Mouse (Mus musculus) G1E (cell line): ENCODE measurements around the gene Herpud2. TPM values are rescaled to one million over a fixed set of nuclear protein-coding genes. Genes with fewer than 3 reads are reported as not detected.

Experiments
- ATAC-seq: 2 replicates; pipeline ENCODE4 v1.8.0; 2016; ENCODE audit warnings: mild to moderate bottlenecking; ENCODE audit not compliant: insufficient number of reproducible peaks, poor library complexity, low FRiP score, severe bottlenecking; ENCODE audit errors: extremely low read depth
- DNase-seq: peaks from one replicate; pipeline ENCODE4 v3.0.0; 2012; ENCODE audit warnings: low spot score
- H3K27me3 ChIP-seq: 2 replicates; pipeline ENCODE4 v1.6.1; 2012; ENCODE audit warnings: mild to moderate bottlenecking, low read length, inconsistent platforms; ENCODE audit not compliant: insufficient read depth
- H3K36me3 ChIP-seq: replicated peaks from 2 replicates; pipeline ENCODE3; 2012; ENCODE audit warnings: mild to moderate bottlenecking, inconsistent platforms
- H3K4me1 ChIP-seq: 2 replicates; pipeline ENCODE4 v1.6.1; 2012; ENCODE audit warnings: low read depth, low read length, inconsistent platforms, mixed read lengths; ENCODE audit not compliant: insufficient read depth
- H3K4me3 ChIP-seq: 2 replicates; pipeline ENCODE4 v1.5.1; 2012; ENCODE audit warnings: low read depth, mild to moderate bottlenecking, inconsistent platforms, low read length, moderate library complexity, mixed read lengths
- H3K9me3 ChIP-seq: replicated peaks from 2 replicates; pipeline ENCODE4 v1.6.1; 2012; ENCODE audit warnings: inconsistent platforms
- CTCF ChIP-seq: IDR thresholded peaks from 2 replicates; pipeline ENCODE4 v1.5.1; 2012; ENCODE audit warnings: low read depth, low read length, inconsistent platforms, mixed read lengths
- GATA1 ChIP-seq: IDR thresholded peaks from 2 replicates; pipeline ENCODE4 v1.6.1; 2012; ENCODE audit warnings: borderline replicate concordance, low read length, inconsistent platforms, mixed read lengths
- GATA2 ChIP-seq: IDR thresholded peaks from 2 replicates; pipeline ENCODE4 v1.6.1; 2012; ENCODE audit warnings: low read depth, low read length, inconsistent platforms, borderline replicate concordance
- POLR2AphosphoS5 ChIP-seq: IDR thresholded peaks from 2 replicates; pipeline ENCODE4 v1.6.1; 2012; ENCODE audit warnings: low read depth, low read length, inconsistent platforms; ENCODE audit not compliant: insufficient replicate concordance
- TAL1 ChIP-seq: conservative IDR thresholded peaks from 2 replicates; pipeline ENCODE4 v1.6.1; 2012; ENCODE audit warnings: low read depth, low read length, inconsistent platforms, mixed read lengths
- polyA plus RNA-seq: library from polyadenylated mRNA; stranded (reverse); fragments of >175 nt; gene quantifications from 2 replicates; pipeline ENCODE4 v1.2.3, GENCODE M21; 2012
- total RNA-seq, 2 experiments: library from RNA; stranded (forward) in 1 of 2; stranded (reverse) in 1 of 2; fragments of 200-1000 nt in 1 of 2; fragments of >200 nt in 1 of 2; fragmentation: Nextera tagmentation in 1 of 2; gene quantifications; 2 replicates each; pipeline ENCODE4 v1.2.3; 2014 to 2017

Herpud2 gene
- total and polyA plus RNA-seq, 3 experiments = 13.7 to 35.3 (median 15.6) TPM

DNA sequence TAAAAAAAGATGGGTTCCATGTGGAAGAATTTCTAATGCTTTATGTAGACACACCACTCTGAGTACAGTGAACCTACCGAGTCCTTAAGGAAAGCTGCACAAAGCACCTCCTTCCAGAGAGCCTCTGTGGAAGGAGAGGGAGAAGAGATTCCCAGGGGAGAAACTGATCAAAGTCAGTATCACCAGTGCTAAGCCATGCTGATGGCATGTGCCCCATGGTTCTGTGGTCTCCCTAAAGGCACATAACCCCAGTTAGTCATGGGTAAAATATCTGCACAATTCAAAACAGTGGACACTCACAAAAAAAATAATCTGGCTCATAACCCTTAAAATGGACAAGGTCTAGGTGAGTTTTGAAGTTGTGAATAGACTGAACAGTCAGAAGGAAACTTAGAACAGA is 48.7 kb downstream of the Herpud2 start:
- TF ChIP-seq POLR2AphosphoS5 (no peak), GATA2 (no peak), GATA1 (no peak), CTCF (no peak), TAL1 (no peak)
- Histone ChIP-seq H3K36me3 (peaks cover 32% of the 10 kb centered on the region), H3K9me3 (no peaks in the 10 kb centered on the region), H3K4me1 (no peaks in the 10 kb centered on the region), H3K4me3 (no peak overlapping the region), H3K27me3 (0 out of 2 replicates have a peak, but pooled peaks cover 1% of the 10 kb centered on the region)
- ATAC-seq (no peak), DNase-seq (no peak)

DNA sequence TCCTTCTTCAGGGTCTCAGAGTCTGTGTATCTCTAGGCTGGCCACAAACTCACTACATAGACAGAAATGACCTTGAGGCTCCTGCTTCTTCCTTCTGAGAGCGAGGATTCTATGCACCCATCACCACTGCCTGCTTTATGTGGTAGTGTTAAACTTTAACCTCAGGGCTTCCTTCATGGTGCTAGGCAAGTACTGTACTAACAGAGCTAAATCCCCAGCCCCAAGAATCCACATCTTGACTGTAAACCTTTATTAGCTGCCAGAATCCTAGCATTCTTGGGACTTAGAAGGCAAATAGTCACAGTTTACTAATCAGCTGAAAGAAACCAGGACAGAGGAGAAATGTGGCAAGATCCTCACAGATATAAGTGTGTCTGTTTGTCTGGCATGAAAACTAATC is 60.8 kb downstream of the Herpud2 start:
- no peaks in the 10 kb centered on the region for H3K36me3 ChIP-seq
- H3K4me1 ChIP-seq = no peaks in the 10 kb centered on the region
- TF ChIP-seq CTCF = no peak
- TF ChIP-seq GATA2 = no peak
- no peak for TF ChIP-seq POLR2AphosphoS5
- TF ChIP-seq GATA1 = no peak
- TF ChIP-seq TAL1 = no peak
- no peak for DNase-seq
- peaks cover 9% of the 10 kb centered on the region for H3K27me3 ChIP-seq
- H3K9me3 ChIP-seq = no peaks in the 10 kb centered on the region
- ATAC-seq = no peak
- no peak overlapping the region for H3K4me3 ChIP-seq

DNA sequence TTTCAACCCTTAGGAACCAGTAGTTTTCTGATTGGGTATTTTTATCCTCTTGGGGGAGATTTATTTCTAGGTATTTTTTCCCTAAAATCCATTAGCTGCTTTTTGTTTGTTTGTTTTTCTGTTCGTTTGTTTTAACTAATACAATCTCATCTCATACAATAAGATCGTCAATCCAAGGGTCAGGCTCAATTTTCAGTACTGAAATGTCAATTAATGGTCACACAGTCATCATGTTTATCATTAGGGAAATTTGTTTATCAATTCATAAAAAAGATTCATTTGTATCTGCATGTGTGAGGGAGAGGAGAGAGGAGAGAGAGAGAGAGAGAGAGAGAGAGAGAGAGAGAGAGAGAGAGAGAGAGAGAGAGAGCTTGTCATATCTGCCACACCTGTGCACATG is 62.5 kb downstream of the Herpud2 start, which contains the start of gene Gm10181:
Gene Gm10181, plus strand, starts transcription at position 301 of the 400 bp plus-strand sequence.
- TF ChIP-seq GATA2 = no peak
- no peak for TF ChIP-seq POLR2AphosphoS5
- no peak for TF ChIP-seq TAL1
- TF ChIP-seq CTCF = no peak
- TF ChIP-seq GATA1 = no peak
- Histone ChIP-seq H3K36me3 (no peaks in the 10 kb centered on the region), H3K9me3 (no peaks in the 10 kb centered on the region), H3K27me3 (no peaks in the 10 kb centered on the region; the same call in 1 of the 2 replicates), H3K4me3 (no peak within 1 kb of the TSS), H3K4me1 (no peaks in the 10 kb centered on the region)
- no peak for ATAC-seq
- DNase-seq = no peak

DNA sequence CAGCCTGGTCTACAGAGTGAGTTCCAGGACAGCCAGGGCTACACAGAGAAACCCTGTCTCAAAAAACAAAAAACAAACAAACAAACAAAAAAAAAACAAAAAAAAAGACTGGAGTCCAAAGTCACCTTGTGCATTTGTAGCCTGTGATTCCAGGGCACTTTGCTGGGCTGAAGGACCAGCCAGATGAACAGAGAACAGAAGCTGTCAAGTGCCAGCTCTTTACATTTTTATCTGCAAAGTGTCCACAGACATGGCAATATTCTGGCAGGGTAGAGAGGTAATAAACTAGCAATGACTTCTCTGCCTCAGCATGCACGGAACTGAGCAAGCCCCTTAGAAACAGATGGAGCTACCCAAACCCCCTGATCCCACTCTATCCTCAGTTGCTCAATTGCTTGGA is 75.1 kb downstream of the Herpud2 start:
- Histone ChIP-seq H3K4me1 (no peaks in the 10 kb centered on the region), H3K4me3 (no peak overlapping the region), H3K9me3 (no peaks in the 10 kb centered on the region), H3K36me3 (no peaks in the 10 kb centered on the region), H3K27me3 (no peaks in the 10 kb centered on the region; the same call in 1 of the 2 replicates)
- ATAC-seq (no peak), DNase-seq (no peak)
- no peak for TF ChIP-seq GATA1
- TF ChIP-seq POLR2AphosphoS5 = no peak
- no peak for TF ChIP-seq TAL1
- TF ChIP-seq GATA2 = no peak
- TF ChIP-seq CTCF = no peak

DNA sequence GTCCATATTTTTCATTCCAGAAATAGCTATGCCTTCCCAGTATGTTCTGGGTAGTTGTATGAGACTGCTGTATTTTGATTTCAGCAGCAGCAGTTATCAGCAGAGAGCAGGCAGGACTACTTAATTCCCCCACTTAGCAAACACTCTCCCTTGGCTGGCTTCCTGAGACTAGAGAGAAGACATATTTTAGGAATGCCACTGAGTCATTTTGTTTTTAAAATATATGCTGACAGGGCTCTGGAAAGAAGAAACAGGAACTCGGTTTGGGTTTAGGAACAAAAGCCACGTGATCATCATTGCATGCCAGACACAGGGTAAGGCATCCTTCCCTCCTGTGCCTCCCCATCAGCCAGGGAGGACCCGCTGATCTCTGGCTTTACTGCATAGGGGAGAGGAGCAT is 75.6 kb downstream of the Herpud2 start:
- Histone ChIP-seq H3K9me3 (no peaks in the 10 kb centered on the region), H3K4me1 (no peaks in the 10 kb centered on the region), H3K4me3 (no peak overlapping the region), H3K27me3 (no peaks in the 10 kb centered on the region; the same call in 1 of the 2 replicates), H3K36me3 (no peaks in the 10 kb centered on the region)
- ATAC-seq = no peak
- no peak for DNase-seq
- no peak for TF ChIP-seq POLR2AphosphoS5
- no peak for TF ChIP-seq GATA2
- no peak for TF ChIP-seq GATA1
- TF ChIP-seq TAL1 = no peak
- TF ChIP-seq CTCF = no peak

DNA sequence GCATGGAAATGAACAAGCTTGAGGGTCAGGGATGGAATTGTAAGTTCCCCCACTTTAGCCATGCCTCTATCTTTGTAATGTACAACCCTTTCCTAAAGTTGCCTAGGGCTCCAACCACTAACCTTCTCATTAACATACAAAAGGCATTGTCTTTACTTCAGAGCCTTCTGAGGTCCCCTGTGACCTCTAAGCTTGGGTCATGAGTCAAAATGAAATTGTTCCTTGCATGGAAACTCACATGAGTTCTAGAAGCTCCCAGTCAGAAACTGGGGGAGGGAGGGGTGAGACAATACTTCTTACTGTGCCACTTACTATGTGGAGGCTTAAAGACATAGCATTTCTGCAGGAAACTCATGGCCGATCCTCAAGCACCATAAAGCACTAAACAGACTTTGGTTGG is 79.0 kb downstream of the Herpud2 start:
- TF ChIP-seq POLR2AphosphoS5 = no peak
- no peak for TF ChIP-seq CTCF
- TF ChIP-seq GATA2 = no peak
- no peak for TF ChIP-seq TAL1
- TF ChIP-seq GATA1 = no peak
- ATAC-seq (no peak), DNase-seq (no peak)
- H3K4me3 ChIP-seq = no peak overlapping the region
- no peaks in the 10 kb centered on the region for H3K9me3 ChIP-seq
- H3K27me3 ChIP-seq = 0 out of 2 replicates have a peak, but pooled peaks cover 3% of the 10 kb centered on the region
- H3K4me1 ChIP-seq = no peaks in the 10 kb centered on the region
- H3K36me3 ChIP-seq = no peaks in the 10 kb centered on the region

DNA sequence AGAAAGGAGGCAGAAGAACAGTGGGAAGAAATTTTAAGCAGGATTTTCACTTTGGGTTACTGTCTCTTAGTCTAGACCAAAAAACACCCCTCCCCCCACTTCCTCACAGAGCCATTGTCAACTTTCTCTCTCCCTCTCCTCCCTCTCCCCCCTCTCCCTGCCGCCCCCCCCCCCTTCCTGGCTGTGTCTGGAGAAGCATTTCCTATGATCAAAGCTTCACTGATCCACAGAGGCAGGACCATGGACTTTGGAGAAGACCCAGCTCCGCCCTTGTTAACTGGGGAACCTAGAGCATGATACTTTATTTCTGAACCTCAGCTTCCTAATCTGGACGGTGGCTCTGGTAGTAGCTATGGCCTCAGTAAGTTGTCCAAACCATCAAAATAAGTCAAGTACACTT is 92.9 kb downstream of the Herpud2 start:
- DNase-seq = no peak

More for the DNA sequence above, 92.9 kb downstream of the Herpud2 start:
- no peak for TF ChIP-seq CTCF
- no peak for TF ChIP-seq GATA2
- no peak for TF ChIP-seq TAL1
- no peak for TF ChIP-seq GATA1
- Histone ChIP-seq H3K36me3 (no peaks in the 10 kb centered on the region), H3K4me3 (no peak overlapping the region), H3K9me3 (no peaks in the 10 kb centered on the region), H3K4me1 (no peaks in the 10 kb centered on the region), H3K27me3 (0 out of 2 replicates have a peak, but pooled peaks cover 3% of the 10 kb centered on the region)
- no peak for ATAC-seq

Other genes starting within 250 kb of the Herpud2 start
- not detected in 2 replicates for gene Gm10181, start 62.4 kb downstream of the Herpud2 start, total RNA-seq (2014; fragmentation: Nextera tagmentation)
- gene Gm10181, start 62.4 kb downstream of the Herpud2 start, total RNA-seq (2017) = not detected in 2 replicates
- gene Gm10181, start 62.4 kb downstream of the Herpud2 start, polyA plus RNA-seq = not detected in 2 replicates
- 230 and 241 TPM in 2 replicates for gene Sept7, start 100.6 kb upstream of the Herpud2 start, total RNA-seq (2014; fragmentation: Nextera tagmentation)
- gene Sept7, start 100.6 kb upstream of the Herpud2 start, total RNA-seq (2017) = 310 and 352 TPM in 2 replicates
- 11.4 and 12.9 TPM in 2 replicates for gene Sept7, start 100.6 kb upstream of the Herpud2 start, polyA plus RNA-seq